Mouse (Mus musculus) cortical plate, adult 2 months (tissue): ENCODE data around the gene Ppil4.

Experiments used
- CTCF ChIP-seq: fragments of 200-500 bp; IDR thresholded peaks from 2 replicates; pipeline ENCODE4 v1.5.1; 2011; ENCODE audit warnings: mild to moderate bottlenecking, control low read depth, low read length; ENCODE audit not compliant: insufficient read depth; ENCODE audit errors: extremely low read depth
- POLR2A ChIP-seq: fragments of 200-500 bp; IDR thresholded peaks from 2 replicates; pipeline ENCODE4 v1.6.1; 2011; ENCODE audit warnings: mild to moderate bottlenecking, low read length, control low read depth; ENCODE audit not compliant: insufficient read depth; ENCODE audit errors: extremely low read depth

DNA sequence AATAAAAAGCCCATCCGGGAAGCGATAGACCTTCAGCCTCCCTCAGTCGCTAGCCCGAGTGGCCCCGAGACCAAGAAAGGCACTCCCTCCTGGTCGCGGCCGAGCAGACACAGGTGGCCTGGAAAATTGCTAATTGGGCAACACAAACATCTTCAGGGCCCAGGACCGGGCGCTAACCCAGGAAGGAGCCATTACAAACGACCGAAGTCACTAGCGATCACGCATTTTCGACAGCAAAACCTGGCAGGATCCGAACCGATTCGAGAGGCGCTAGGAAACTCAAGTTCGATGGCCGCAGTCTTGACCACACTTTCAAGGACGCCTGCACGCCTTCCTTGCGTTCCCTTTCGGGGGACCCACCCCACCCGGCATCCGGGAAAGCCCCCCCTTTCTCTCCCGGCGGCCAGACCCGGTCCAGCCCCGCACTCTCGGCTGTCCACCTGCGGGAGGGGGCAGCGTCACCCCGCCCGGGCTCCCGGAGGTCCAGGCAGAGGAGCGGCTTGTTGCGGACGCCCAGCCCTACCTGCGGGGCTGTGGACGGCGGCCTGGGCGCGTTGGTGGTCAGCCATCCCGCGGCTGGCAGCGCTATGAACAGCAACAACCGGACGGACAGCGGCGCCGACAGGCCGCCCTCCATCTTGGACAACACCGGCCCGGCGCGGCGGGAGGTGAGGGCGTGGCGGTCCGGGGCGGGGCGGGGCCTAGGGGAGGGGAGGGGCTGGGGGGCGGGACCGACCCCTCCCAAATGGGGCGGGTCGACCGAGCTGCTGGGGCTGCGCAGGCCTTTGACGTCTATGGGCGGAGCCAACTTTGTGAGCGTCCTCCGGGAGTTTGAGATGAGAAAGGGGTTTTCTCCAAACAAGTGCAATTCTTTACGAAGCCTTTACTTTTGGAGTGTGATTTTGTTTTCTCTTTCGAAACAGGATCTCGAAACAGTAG is 12.2 kb upstream of the Ppil4 start:
- TF ChIP-seq POLR2A (0 out of 2 replicates have a peak, but pooled peaks have one; percentile 24), CTCF (no peak)
